Mouse (Mus musculus): Measurements from ENCODE around the gene Ctsh. TPM values are rescaled to one million over a fixed set of nuclear protein-coding genes. Genes with fewer than 3 reads are reported as not detected.
A peak's percentile ranks its signal among the peaks of the same experiment; 100 is the strongest.
"Not testable (repeated sequence)": the region's sequence is repeated elsewhere in the genome, so short reads cannot be mapped to it uniquely, and the experiment has no call there.

Ctsh gene
- polyA plus RNA-seq, 1 experiment from 2014 or later, result 152 TPM

GRCm38 (mm10) chr9:90054371-90055145 lies 606 bp downstream of the Ctsh start:
- Histone ChIP-seq H3K27me3 (ENCODE audit: insufficient read depth, low read length) (no peaks in the 10 kb centered on the region), H3K4me2 (replicated peaks; ENCODE audit: low read depth, low read length) (peak overlapping the region; percentile 85), H3K9me3 (ENCODE audit: low read length) (no peaks in the 10 kb centered on the region), H3K36me3 (ENCODE audit: insufficient read depth, low read length) (no peaks in the 10 kb centered on the region), H3K4me3 (ENCODE audit: low read length) (peak overlapping the region; percentile 62), H3K9ac (replicated peaks; ENCODE audit: low read length) (peak overlapping the region; percentile 81), H3K27ac (ENCODE audit: low read length) (peak overlapping the region; percentile 78), H3K4me1 (ENCODE audit: insufficient read depth, low read length) (no peaks in the 10 kb centered on the region)
- under 1% methylated on average over 37 of the region's 37 CpGs for WGBS
- ATAC-seq (ENCODE audit: low FRiP score, low TSS enrichment), result peak; percentile 97

- Histone ChIP-seq H3K27me3 (ENCODE audit: insufficient read depth, low read length) (no peaks in the 10 kb centered on the region), H3K9me3 (ENCODE audit: low read length) (no peaks in the 10 kb centered on the region), H3K4me2 (replicated peaks; ENCODE audit: low read depth, low read length) (peak overlapping the region; percentile 85), H3K9ac (replicated peaks; ENCODE audit: low read length) (no peak overlapping the region), H3K4me3 (ENCODE audit: low read length) (peak overlapping the region; percentile 62), H3K27ac (ENCODE audit: low read length) (no peak overlapping the region), H3K36me3 (ENCODE audit: insufficient read depth, low read length) (no peaks in the 10 kb centered on the region), H3K4me1 (ENCODE audit: insufficient read depth, low read length) (no peaks in the 10 kb centered on the region)
- no peak for ATAC-seq (ENCODE audit: low FRiP score, low TSS enrichment)
- 44% methylated on average over 5 of the region's 5 CpGs for WGBS
These were observed 1.5 kb downstream of the Ctsh start for GRCm38 (mm10) chr9:90055409-90055808.

GRCm38 (mm10) chr9:90055911-90056310 lies 2.0 kb downstream of the Ctsh start:
- Histone ChIP-seq H3K4me3 (ENCODE audit: low read length) (no peak overlapping the region), H3K4me1 (ENCODE audit: insufficient read depth, low read length) (no peaks in the 10 kb centered on the region), H3K9ac (replicated peaks; ENCODE audit: low read length) (no peak overlapping the region), H3K9me3 (ENCODE audit: low read length) (no peaks in the 10 kb centered on the region), H3K36me3 (ENCODE audit: insufficient read depth, low read length) (no peaks in the 10 kb centered on the region), H3K4me2 (replicated peaks; ENCODE audit: low read depth, low read length) (peak overlapping the region; percentile 85), H3K27me3 (ENCODE audit: insufficient read depth, low read length) (no peaks in the 10 kb centered on the region), H3K27ac (ENCODE audit: low read length) (no peak overlapping the region)
- no peak for ATAC-seq (ENCODE audit: low FRiP score, low TSS enrichment)
- 55% methylated on average over 3 of the region's 3 CpGs for WGBS

- no peaks in the 10 kb centered on the region for H3K36me3 ChIP-seq (ENCODE audit: insufficient read depth, low read length)
- no peak overlapping the region for H3K27ac ChIP-seq (ENCODE audit: low read length)
- no peaks in the 10 kb centered on the region for H3K4me1 ChIP-seq (ENCODE audit: insufficient read depth, low read length)
- H3K9me3 ChIP-seq (ENCODE audit: low read length), result no peaks in the 10 kb centered on the region
- no peak overlapping the region for H3K9ac ChIP-seq (replicated peaks; ENCODE audit: low read length)
- no peak overlapping the region for H3K4me2 ChIP-seq (replicated peaks; ENCODE audit: low read depth, low read length)
- H3K4me3 ChIP-seq (ENCODE audit: low read length), result no peak overlapping the region
- ATAC-seq (ENCODE audit: low FRiP score, low TSS enrichment), result no peak
- H3K27me3 ChIP-seq (ENCODE audit: insufficient read depth, low read length), result no peaks in the 10 kb centered on the region
- WGBS, result 89% methylated on average over 2 of the region's 2 CpGs
These were observed 2.8 kb downstream of the Ctsh start for GRCm38 (mm10) chr9:90056716-90057115.

- no peak overlapping the region for H3K27ac ChIP-seq (ENCODE audit: low read length)
- H3K27me3 ChIP-seq (ENCODE audit: insufficient read depth, low read length), result no peaks in the 10 kb centered on the region
- no peak overlapping the region for H3K9ac ChIP-seq (replicated peaks; ENCODE audit: low read length)
- 73% methylated on average over 9 of the region's 9 CpGs for WGBS
- no peaks in the 10 kb centered on the region for H3K9me3 ChIP-seq (ENCODE audit: low read length)
- H3K4me2 ChIP-seq (replicated peaks; ENCODE audit: low read depth, low read length), result no peak overlapping the region
- no peak overlapping the region for H3K4me3 ChIP-seq (ENCODE audit: low read length)
- H3K36me3 ChIP-seq (ENCODE audit: insufficient read depth, low read length), result no peaks in the 10 kb centered on the region
- H3K4me1 ChIP-seq (ENCODE audit: insufficient read depth, low read length), result no peaks in the 10 kb centered on the region
- ATAC-seq (ENCODE audit: low FRiP score, low TSS enrichment), result no peak
These were observed 6.0 kb downstream of the Ctsh start for GRCm38 (mm10) chr9:90059828-90060573.

GRCm38 (mm10) chr9:90060574-90060875 lies 6.6 kb downstream of the Ctsh start:
- Histone ChIP-seq H3K9me3 (ENCODE audit: low read length) (no peaks in the 10 kb centered on the region), H3K4me3 (ENCODE audit: low read length) (no peak overlapping the region), H3K27me3 (ENCODE audit: insufficient read depth, low read length) (no peaks in the 10 kb centered on the region), H3K27ac (ENCODE audit: low read length) (no peak overlapping the region), H3K9ac (replicated peaks; ENCODE audit: low read length) (no peak overlapping the region), H3K4me1 (ENCODE audit: insufficient read depth, low read length) (no peaks in the 10 kb centered on the region), H3K36me3 (ENCODE audit: insufficient read depth, low read length) (no peaks in the 10 kb centered on the region), H3K4me2 (replicated peaks; ENCODE audit: low read depth, low read length) (no peak overlapping the region)
- ATAC-seq (ENCODE audit: low FRiP score, low TSS enrichment), result no peak
- WGBS, result 86% methylated on average over 2 of the region's 2 CpGs

GRCm38 (mm10) chr9:90060932-90061331 lies 7.0 kb downstream of the Ctsh start:
- not testable (repeated sequence) for H3K9me3 ChIP-seq (ENCODE audit: low read length); H3K4me1 ChIP-seq (ENCODE audit: insufficient read depth, low read length); H3K9ac ChIP-seq (replicated peaks; ENCODE audit: low read length); H3K27me3 ChIP-seq (ENCODE audit: insufficient read depth, low read length); H3K27ac ChIP-seq (ENCODE audit: low read length); H3K4me2 ChIP-seq (replicated peaks; ENCODE audit: low read depth, low read length); H3K36me3 ChIP-seq (ENCODE audit: insufficient read depth, low read length); H3K4me3 ChIP-seq (ENCODE audit: low read length); ATAC-seq (ENCODE audit: low FRiP score, low TSS enrichment)
- 92% methylated on average over 5 of the region's 5 CpGs for WGBS

GRCm38 (mm10) chr9:90067341-90067740 lies 13.4 kb downstream of the Ctsh start:
- Histone ChIP-seq H3K36me3 (ENCODE audit: insufficient read depth, low read length) (no peaks in the 10 kb centered on the region), H3K4me2 (replicated peaks; ENCODE audit: low read depth, low read length) (no peak overlapping the region), H3K4me1 (ENCODE audit: insufficient read depth, low read length) (peaks cover 3% of the 10 kb centered on the region; the same call in 1 of the 2 replicates), H3K27ac (ENCODE audit: low read length) (no peak overlapping the region), H3K9ac (replicated peaks; ENCODE audit: low read length) (no peak overlapping the region), H3K27me3 (ENCODE audit: insufficient read depth, low read length) (no peaks in the 10 kb centered on the region), H3K4me3 (ENCODE audit: low read length) (no peak overlapping the region), H3K9me3 (ENCODE audit: low read length) (no peaks in the 10 kb centered on the region)
- WGBS, result 72% methylated on average over 2 of the region's 2 CpGs
- ATAC-seq (ENCODE audit: low FRiP score, low TSS enrichment), result no peak

- Histone ChIP-seq H3K9me3 (ENCODE audit: low read length) (no peaks in the 10 kb centered on the region), H3K36me3 (ENCODE audit: insufficient read depth, low read length) (no peaks in the 10 kb centered on the region), H3K4me2 (replicated peaks; ENCODE audit: low read depth, low read length) (no peak overlapping the region), H3K27me3 (ENCODE audit: insufficient read depth, low read length) (no peaks in the 10 kb centered on the region), H3K27ac (ENCODE audit: low read length) (peak overlapping the region; percentile 55), H3K9ac (replicated peaks; ENCODE audit: low read length) (no peak overlapping the region), H3K4me1 (ENCODE audit: insufficient read depth, low read length) (peaks cover 3% of the 10 kb centered on the region; the same call in 1 of the 2 replicates), H3K4me3 (ENCODE audit: low read length) (no peak overlapping the region)
- WGBS, result 80% methylated on average over 6 of the region's 6 CpGs
- 0 out of 2 replicates have a peak, but pooled peaks have one; percentile 21 for ATAC-seq (ENCODE audit: low FRiP score, low TSS enrichment)
These were observed 14.8 kb downstream of the Ctsh start for GRCm38 (mm10) chr9:90068786-90069185.

- ATAC-seq (ENCODE audit: low FRiP score, low TSS enrichment), result peak; percentile 78
- H3K27ac ChIP-seq (ENCODE audit: low read length), result peak overlapping the region; percentile 55
- no peaks in the 10 kb centered on the region for H3K36me3 ChIP-seq (ENCODE audit: insufficient read depth, low read length)
- no peak overlapping the region for H3K4me3 ChIP-seq (ENCODE audit: low read length)
- no peaks in the 10 kb centered on the region for H3K27me3 ChIP-seq (ENCODE audit: insufficient read depth, low read length)
- H3K4me2 ChIP-seq (replicated peaks; ENCODE audit: low read depth, low read length), result no peak overlapping the region
- no peak overlapping the region for H3K9ac ChIP-seq (replicated peaks; ENCODE audit: low read length)
- H3K4me1 ChIP-seq (ENCODE audit: insufficient read depth, low read length), result peaks cover 3% of the 10 kb centered on the region; the same call in 1 of the 2 replicates
- 57% methylated on average over 7 of the region's 7 CpGs for WGBS
- no peaks in the 10 kb centered on the region for H3K9me3 ChIP-seq (ENCODE audit: low read length)
These were observed 15.5 kb downstream of the Ctsh start for GRCm38 (mm10) chr9:90069485-90069884.
